Mouse (Mus musculus) adrenal gland, adult 8-10 months (tissue): ENCODE results near the gene Slc9b1. TPM values are rescaled to one million over a fixed set of nuclear protein-coding genes. Genes with fewer than 3 reads are reported as not detected.

Source experiments
- DNase-seq: peaks from one replicate; pipeline ENCODE4 v3.0.0; 2022
- total RNA-seq, 4 experiments: library from RNA; stranded (reverse); gene quantifications; 2 replicates each; pipeline ENCODE4 v1.2.4; 2022

The Slc9b1 gene
- total RNA-seq, 4 experiments from 2014 or later = 0.17 to 1.00 (median 0.92) TPM; not detected in 1

DNA sequence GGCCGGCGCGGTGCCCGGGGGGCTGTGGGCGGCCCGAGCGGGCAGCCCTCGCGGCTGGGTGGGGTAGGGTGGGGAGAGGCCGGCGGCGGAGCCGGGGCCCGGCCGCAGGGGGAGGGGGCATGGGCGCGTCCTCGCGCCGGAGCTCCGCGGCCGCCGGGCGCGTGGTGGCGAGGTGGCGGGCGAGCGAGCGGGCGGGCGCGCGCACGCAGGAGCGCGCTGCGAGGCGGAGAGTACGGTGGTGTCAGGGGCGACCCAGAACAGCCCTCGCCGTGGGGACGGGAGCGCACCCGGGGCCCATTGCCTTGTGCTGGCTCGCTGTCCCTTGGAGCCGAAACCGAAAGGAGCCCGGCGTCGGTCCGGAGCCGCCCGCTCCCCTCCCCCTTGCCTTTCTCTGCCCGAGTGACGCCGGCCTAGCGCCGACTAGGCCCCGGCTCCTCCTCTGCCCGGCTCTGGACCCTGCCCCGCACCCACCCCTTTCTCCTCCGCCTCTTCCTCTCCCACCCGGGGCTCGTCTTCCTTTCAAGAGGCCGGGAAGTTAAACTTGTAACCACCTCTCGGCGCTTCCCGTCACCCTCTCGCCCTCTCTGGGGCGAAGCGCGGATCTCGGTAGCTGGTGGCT, 91.2 kb downstream of the Slc9b1 start:
- peak; percentile 79 for DNase-seq

- DNase-seq = no peak
These were observed 91.8 kb downstream of the Slc9b1 start for GRCm38 (mm10) chr3:135439651-135440050.

- DNase-seq = peak; percentile 32
These were observed 92.4 kb downstream of the Slc9b1 start for GRCm38 (mm10) chr3:135440221-135440620.

DNA sequence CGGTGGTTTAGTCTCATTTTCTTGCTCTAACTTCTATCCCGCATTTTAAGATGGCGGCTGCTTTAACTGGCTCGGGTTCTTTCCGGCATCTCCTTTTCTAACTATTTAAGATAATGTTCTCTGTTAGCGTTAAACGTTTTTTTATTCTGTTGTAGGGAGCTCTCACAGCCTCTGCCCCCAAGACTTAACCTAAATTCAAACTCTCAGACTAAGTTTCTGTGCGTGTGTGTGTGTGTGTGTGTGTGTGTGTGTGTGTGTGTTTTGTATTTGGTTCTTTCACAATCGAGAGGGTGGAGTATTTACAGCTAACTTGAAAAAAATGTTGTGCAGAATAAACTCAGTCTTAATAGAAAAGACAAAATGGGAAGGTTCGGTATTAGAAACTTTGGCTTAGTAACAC, 92.8 kb downstream of the Slc9b1 start:
- no peak for DNase-seq

DNA sequence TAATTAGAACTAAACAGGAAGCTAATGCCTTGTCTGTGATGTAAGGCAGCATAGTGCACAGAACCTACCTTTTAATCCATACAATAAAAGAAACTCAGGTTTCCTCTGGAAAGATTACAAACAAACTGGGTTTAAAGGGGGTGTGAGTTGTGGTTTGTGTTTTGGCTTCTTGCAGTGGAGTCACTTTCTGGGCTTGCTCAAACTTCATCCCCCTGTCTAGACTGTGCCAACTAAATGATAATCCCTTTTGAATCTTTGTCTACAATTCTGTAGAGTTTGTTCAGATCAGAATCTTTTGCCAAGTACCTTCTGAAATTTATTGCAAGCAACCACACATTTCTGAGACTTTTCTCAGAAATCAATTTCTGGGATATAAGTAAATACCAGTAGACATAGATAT, 97.1 kb downstream of the Slc9b1 start:
- no peak for DNase-seq

Other genes with a start within 250 kb of the Slc9b1 start
- gene Cenpe, start 135.5 kb upstream of the Slc9b1 start, total RNA-seq = 1 to 10 TPM; 1.1 to 3.7 (median 2.1) TPM
- 1 to 10 TPM; 2.0 to 5.4 (median 3.5) TPM for gene Bdh2, start 66.8 kb upstream of the Slc9b1 start, total RNA-seq
- 1 to 10 TPM in 3 of 4 experiments, under 1 TPM in 1; 0.94 to 2.0 (median 1.4) TPM for gene Slc9b2, start 40.3 kb upstream of the Slc9b1 start, total RNA-seq
- 10 to 100 TPM; 30.2 to 34.4 (median 32.5) TPM for gene Cisd2, start 75.9 kb downstream of the Slc9b1 start, total RNA-seq
- gene Ube2d3, start 90.1 kb downstream of the Slc9b1 start, total RNA-seq = 100 to 1,000 TPM; 299 to 393 (median 336) TPM
- gene Manba, start 137.6 kb downstream of the Slc9b1 start, total RNA-seq = 10 to 100 TPM; 13.9 to 27.8 (median 18.3) TPM